Mouse (Mus musculus): Measurements from ENCODE around the gene 4933427D14Rik. TPM values are rescaled to one million over a fixed set of nuclear protein-coding genes. Genes with fewer than 3 reads are reported as not detected.

4933427D14Rik gene
- polyA plus RNA-seq, 1 experiment from 2014 or later = 12.8 TPM

DNA sequence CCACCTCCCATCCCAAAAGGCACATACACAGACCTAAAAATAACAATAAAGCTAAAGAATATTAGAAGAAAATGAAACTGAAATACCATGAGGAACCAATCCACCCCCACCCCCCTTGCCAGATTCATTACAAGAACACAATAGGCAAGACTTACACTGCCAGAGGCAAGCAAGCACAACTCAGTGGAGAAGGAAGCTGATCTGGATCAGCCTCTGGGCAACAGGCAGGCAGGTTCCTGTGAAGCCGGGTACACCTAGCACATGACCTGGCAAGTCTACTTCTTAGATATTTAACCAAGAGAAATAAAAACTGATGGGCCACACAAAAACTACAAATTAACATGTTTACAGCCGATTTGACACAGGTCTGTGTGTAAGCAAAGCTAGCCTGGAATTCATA is 44.1 kb downstream of the 4933427D14Rik start:
- Histone ChIP-seq H3K4me2 (ENCODE audit: low read length) (no peak overlapping the region), H3K36me3 (ENCODE audit: control insufficient read depth, insufficient read depth, low read length) (peaks cover 71% of the 10 kb centered on the region), H3K4me1 (ENCODE audit: control insufficient read depth, insufficient read depth, low read length) (no peaks in the 10 kb centered on the region), H3K27ac (ENCODE audit: low read depth, low read length) (no peak overlapping the region), H3K4me3 (ENCODE audit: low read depth, low read length) (no peak overlapping the region), H3K9me3 (replicated peaks; ENCODE audit: control insufficient read depth, low read length) (no peaks in the 10 kb centered on the region), H3K27me3 (replicated peaks; ENCODE audit: control insufficient read depth, insufficient read depth, low read length) (no peaks in the 10 kb centered on the region), H3K9ac (ENCODE audit: low read length) (no peak overlapping the region)
- DNase-seq (ENCODE audit: low spot score) = no peak
- no peak for ATAC-seq
- 89% methylated on average over 2 of the region's 2 CpGs for WGBS

DNA sequence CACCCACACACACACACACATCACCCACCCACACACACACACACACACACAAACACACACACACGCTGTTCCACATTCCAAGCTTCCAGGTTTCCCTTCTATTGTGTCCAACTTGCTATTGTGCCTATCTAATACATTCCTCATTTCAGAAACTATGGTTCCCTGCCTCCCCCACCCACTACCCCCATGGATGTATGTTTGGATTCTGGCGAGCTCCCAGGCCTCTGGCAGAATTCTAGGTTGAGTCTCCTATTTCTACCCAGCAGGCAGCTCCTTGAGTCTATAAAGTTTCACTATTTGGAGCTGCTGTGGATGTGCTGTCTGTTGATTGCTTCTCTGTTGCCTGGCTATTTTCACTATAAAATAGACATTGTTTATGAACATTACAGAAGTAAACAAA is 50.6 kb downstream of the 4933427D14Rik start:
- no peak overlapping the region for H3K4me2 ChIP-seq (ENCODE audit: low read length)
- ATAC-seq = no peak
- H3K36me3 ChIP-seq (ENCODE audit: control insufficient read depth, insufficient read depth, low read length) = peaks cover 62% of the 10 kb centered on the region
- H3K27ac ChIP-seq (ENCODE audit: low read depth, low read length) = no peak overlapping the region
- no peaks in the 10 kb centered on the region for H3K9me3 ChIP-seq (replicated peaks; ENCODE audit: control insufficient read depth, low read length)
- no peak for DNase-seq (ENCODE audit: low spot score)
- no peak overlapping the region for H3K9ac ChIP-seq (ENCODE audit: low read length)
- H3K4me1 ChIP-seq (ENCODE audit: control insufficient read depth, insufficient read depth, low read length) = peaks cover 19% of the 10 kb centered on the region
- no peaks in the 10 kb centered on the region for H3K27me3 ChIP-seq (replicated peaks; ENCODE audit: control insufficient read depth, insufficient read depth, low read length)
- WGBS = 52% methylated on average over 2 of the region's 2 CpGs
- no peak overlapping the region for H3K4me3 ChIP-seq (ENCODE audit: low read depth, low read length)

DNA sequence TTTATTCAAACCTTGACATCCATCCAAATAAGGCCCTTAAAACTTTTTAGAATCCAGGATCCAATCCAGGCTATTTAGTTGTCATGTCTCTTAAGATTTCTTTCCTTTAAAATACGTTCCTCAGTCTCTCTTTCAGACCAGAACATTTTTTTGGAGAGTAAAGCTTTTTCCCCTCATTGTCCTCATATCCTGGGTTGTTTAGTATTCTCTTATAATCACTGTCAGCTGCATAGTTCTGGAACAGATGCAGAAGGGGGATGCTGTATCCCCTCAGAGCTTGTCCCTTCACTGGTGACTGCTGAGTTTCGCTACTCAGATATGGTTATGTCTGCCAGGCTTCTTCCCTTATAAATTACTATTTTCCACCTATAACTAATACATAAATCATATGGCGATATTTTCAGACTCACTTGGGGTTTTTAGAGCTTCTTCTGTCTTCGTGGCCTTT is 51.3 kb downstream of the 4933427D14Rik start:
- Histone ChIP-seq H3K9me3 (replicated peaks; ENCODE audit: control insufficient read depth, low read length) (no peaks in the 10 kb centered on the region), H3K9ac (ENCODE audit: low read length) (no peak overlapping the region), H3K4me1 (ENCODE audit: control insufficient read depth, insufficient read depth, low read length) (peaks cover 19% of the 10 kb centered on the region), H3K36me3 (ENCODE audit: control insufficient read depth, insufficient read depth, low read length) (peaks cover 62% of the 10 kb centered on the region), H3K27me3 (replicated peaks; ENCODE audit: control insufficient read depth, insufficient read depth, low read length) (no peaks in the 10 kb centered on the region), H3K4me2 (ENCODE audit: low read length) (no peak overlapping the region), H3K4me3 (ENCODE audit: low read depth, low read length) (no peak overlapping the region), H3K27ac (ENCODE audit: low read depth, low read length) (no peak overlapping the region)
- whole genome bisulfite sequencing = 76% methylated on average over 4 of the region's 4 CpGs
- ATAC-seq (no peak), DNase-seq (ENCODE audit: low spot score) (no peak)

DNA sequence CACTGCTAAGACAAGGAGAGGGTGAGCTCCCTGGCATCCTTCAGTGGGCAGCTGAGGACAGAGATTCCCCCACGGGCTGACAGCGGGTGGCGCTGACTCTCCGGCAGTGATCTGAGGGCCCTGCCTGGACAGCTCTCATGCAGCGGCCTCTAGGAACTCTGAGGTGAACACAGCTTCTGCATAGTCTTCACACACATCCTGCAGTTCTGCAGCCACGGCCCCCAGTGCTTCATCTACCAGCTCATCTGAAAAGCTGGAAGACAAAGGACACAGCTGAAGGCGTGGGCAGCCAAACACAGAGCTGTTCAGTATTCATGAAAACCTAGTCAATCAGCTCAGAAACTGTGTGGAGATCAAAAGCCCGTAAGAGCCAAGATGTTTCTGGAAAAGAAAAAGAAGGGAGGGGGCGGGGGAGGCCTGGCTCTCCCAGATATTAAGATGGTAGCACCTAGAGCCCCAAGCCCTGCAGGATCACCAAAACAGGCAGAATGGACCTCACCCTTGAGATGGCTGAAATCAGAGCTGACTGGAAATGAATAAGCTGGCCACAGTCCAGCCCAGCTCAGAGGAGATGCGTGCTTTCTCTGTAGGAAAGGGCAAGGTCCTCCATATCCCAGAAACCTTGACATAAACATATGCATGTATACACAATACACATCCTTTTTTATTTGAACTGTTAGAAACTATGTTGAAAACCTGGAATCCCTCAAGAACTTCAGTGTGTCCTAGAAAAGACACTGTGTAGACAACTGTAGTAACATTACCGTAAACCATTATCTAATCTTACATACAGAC is 51.9 kb downstream of the 4933427D14Rik start:
- Histone ChIP-seq H3K9ac (ENCODE audit: low read length) (peak overlapping the region; percentile 29), H3K36me3 (ENCODE audit: control insufficient read depth, insufficient read depth, low read length) (peaks cover 62% of the 10 kb centered on the region), H3K4me2 (ENCODE audit: low read length) (no peak overlapping the region), H3K4me1 (ENCODE audit: control insufficient read depth, insufficient read depth, low read length) (peaks cover 19% of the 10 kb centered on the region), H3K4me3 (ENCODE audit: low read depth, low read length) (no peak overlapping the region), H3K27ac (ENCODE audit: low read depth, low read length) (peak overlapping the region; percentile 56), H3K27me3 (replicated peaks; ENCODE audit: control insufficient read depth, insufficient read depth, low read length) (no peaks in the 10 kb centered on the region), H3K9me3 (replicated peaks; ENCODE audit: control insufficient read depth, low read length) (no peaks in the 10 kb centered on the region)
- WGBS = 41% methylated on average over 11 of the region's 11 CpGs
- peak; percentile 68 for ATAC-seq
- peak; percentile 65 for DNase-seq (ENCODE audit: low spot score)

DNA sequence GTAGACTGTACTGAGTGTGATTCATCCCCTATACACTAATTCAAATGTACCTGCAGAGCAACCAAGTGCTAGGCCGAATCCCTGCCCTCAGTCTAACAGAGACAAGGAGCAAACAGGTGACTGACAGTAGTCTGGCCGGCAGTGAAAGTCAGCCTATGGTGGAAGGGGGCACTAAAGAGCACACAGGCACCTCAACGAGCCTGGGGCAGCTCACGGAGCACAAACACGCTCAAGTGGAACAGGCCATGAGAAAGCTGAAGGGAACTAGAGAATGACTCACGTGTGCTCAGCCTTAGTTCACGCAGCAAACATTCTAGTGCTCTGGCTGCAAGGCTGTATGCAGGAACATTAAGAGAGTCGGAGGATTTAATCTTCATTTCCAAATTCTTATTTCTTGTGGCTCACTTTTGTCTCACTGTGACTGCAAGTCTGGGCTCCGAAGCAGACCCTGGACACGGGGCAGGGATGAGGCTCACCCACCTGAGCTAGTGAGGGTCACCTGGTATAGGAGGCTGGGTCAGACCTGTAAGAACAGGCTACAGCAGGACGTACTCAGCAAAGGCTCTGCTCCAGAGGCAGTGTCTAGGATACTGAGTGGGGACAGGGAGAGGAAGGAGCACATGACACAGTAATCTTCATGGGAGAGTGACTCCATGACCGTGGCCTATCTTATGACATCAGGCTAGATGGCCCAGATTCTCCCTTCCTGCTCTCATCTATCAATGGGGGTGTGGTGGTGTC is 54.0 kb downstream of the 4933427D14Rik start:
- Histone ChIP-seq H3K9me3 (replicated peaks; ENCODE audit: control insufficient read depth, low read length) (no peaks in the 10 kb centered on the region), H3K4me2 (ENCODE audit: low read length) (no peak overlapping the region), H3K36me3 (ENCODE audit: control insufficient read depth, insufficient read depth, low read length) (peaks cover 45% of the 10 kb centered on the region), H3K4me1 (ENCODE audit: control insufficient read depth, insufficient read depth, low read length) (peaks cover 19% of the 10 kb centered on the region), H3K27ac (ENCODE audit: low read depth, low read length) (no peak overlapping the region), H3K27me3 (replicated peaks; ENCODE audit: control insufficient read depth, insufficient read depth, low read length) (no peaks in the 10 kb centered on the region), H3K4me3 (ENCODE audit: low read depth, low read length) (no peak overlapping the region), H3K9ac (ENCODE audit: low read length) (no peak overlapping the region)
- DNase-seq (ENCODE audit: low spot score) = no peak
- no peak for ATAC-seq
- WGBS = 81% methylated on average over 12 of the region's 12 CpGs

DNA sequence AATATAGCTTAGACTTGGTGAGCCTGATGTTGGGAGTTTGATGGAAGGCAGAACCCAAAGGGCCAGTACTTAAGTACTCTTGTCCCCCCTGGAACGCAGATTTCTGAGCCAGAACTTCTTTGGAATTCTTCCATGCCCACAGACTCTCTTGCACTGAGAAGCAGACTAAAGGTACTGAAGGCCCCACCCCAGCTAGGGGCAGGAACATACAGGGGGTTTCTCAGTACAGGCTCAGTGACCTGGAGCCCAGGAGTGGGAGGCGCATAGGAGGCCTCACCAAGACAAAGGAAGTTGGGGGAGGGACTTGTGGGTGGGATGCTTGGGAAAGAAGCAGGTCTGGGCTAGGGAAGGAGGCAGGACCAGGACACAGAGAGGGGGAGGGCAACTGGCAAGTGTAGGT is 56.1 kb downstream of the 4933427D14Rik start:
- Histone ChIP-seq H3K4me2 (ENCODE audit: low read length) (no peak overlapping the region), H3K9me3 (replicated peaks; ENCODE audit: control insufficient read depth, low read length) (no peaks in the 10 kb centered on the region), H3K4me1 (ENCODE audit: control insufficient read depth, insufficient read depth, low read length) (peaks cover 22% of the 10 kb centered on the region), H3K27ac (ENCODE audit: low read depth, low read length) (no peak overlapping the region), H3K36me3 (ENCODE audit: control insufficient read depth, insufficient read depth, low read length) (peaks cover 30% of the 10 kb centered on the region), H3K4me3 (ENCODE audit: low read depth, low read length) (no peak overlapping the region), H3K9ac (ENCODE audit: low read length) (no peak overlapping the region), H3K27me3 (replicated peaks; ENCODE audit: control insufficient read depth, insufficient read depth, low read length) (no peaks in the 10 kb centered on the region)
- ATAC-seq (no peak), DNase-seq (ENCODE audit: low spot score) (no peak)
- WGBS = 51% methylated on average over 2 of the region's 2 CpGs

DNA sequence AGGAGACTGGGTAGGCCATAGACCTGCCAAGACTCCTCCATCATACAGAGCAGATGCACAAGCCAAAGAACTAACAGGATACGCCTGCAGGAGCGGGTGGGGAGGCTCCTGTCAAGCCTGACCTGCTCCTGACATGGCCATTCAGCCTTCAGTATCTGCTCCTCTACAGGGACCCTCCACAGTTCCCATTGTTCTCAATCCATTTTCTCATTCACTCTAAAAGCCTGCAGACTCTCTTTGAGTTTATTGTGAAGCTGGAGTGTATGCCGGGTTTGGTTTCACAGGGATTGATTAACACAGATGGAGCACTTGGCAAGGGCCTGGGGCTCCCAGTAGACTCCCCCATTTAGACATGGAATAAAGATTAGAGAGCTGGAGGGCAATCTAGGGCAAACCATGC is 59.3 kb downstream of the 4933427D14Rik start:
- no peaks in the 10 kb centered on the region for H3K27me3 ChIP-seq (replicated peaks; ENCODE audit: control insufficient read depth, insufficient read depth, low read length)
- H3K36me3 ChIP-seq (ENCODE audit: control insufficient read depth, insufficient read depth, low read length) = peaks cover 4% of the 10 kb centered on the region; the same call in 1 of the 2 replicates
- no peak overlapping the region for H3K27ac ChIP-seq (ENCODE audit: low read depth, low read length)
- DNase-seq (ENCODE audit: low spot score) (peak; percentile 79), ATAC-seq (peak; percentile 72)
- H3K9ac ChIP-seq (ENCODE audit: low read length) = no peak overlapping the region
- no peak overlapping the region for H3K4me2 ChIP-seq (ENCODE audit: low read length)
- WGBS = 4% methylated on average over 3 of the region's 3 CpGs
- H3K4me3 ChIP-seq (ENCODE audit: low read depth, low read length) = no peak overlapping the region
- no peaks in the 10 kb centered on the region for H3K9me3 ChIP-seq (replicated peaks; ENCODE audit: control insufficient read depth, low read length)
- H3K4me1 ChIP-seq (ENCODE audit: control insufficient read depth, insufficient read depth, low read length) = peaks cover 9% of the 10 kb centered on the region; the same call in 1 of the 2 replicates

DNA sequence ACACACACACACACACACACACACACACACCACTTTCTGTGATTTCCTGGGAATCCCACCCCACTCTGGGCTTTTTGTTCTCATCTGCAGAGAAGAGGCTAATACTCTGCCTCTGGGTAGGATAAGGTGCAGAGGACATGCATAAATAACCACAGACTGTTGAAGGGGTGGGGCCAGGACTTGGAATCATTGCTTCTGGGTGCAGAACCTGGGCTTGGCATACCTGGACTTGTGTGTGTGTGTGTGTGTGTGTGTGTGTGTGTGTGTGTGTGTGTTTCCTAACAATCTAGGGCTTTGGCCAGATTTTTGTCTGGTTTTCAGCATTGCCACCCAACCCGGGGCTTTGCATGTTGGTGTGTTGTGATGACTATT is 61.4 kb downstream of the 4933427D14Rik start:
- Histone ChIP-seq H3K9me3 (replicated peaks; ENCODE audit: control insufficient read depth, low read length) (no peaks in the 10 kb centered on the region), H3K27ac (ENCODE audit: low read depth, low read length) (no peak overlapping the region), H3K27me3 (replicated peaks; ENCODE audit: control insufficient read depth, insufficient read depth, low read length) (no peaks in the 10 kb centered on the region), H3K36me3 (ENCODE audit: control insufficient read depth, insufficient read depth, low read length) (no peaks in the 10 kb centered on the region), H3K9ac (ENCODE audit: low read length) (no peak overlapping the region), H3K4me3 (ENCODE audit: low read depth, low read length) (no peak overlapping the region), H3K4me1 (ENCODE audit: control insufficient read depth, insufficient read depth, low read length) (peaks cover 9% of the 10 kb centered on the region; the same call in 1 of the 2 replicates), H3K4me2 (ENCODE audit: low read length) (no peak overlapping the region)
- DNase-seq (ENCODE audit: low spot score) (no peak), ATAC-seq (no peak)
- WGBS = 86% methylated on average over 1 of the region's 1 CpGs

Measured in forebrain, embryonic 14.5 days (tissue).